Mouse (Mus musculus) kidney, postnatal 0 days (tissue): ENCODE results near the gene Pkib. TPM values are rescaled to one million over a fixed set of nuclear protein-coding genes. Genes with fewer than 3 reads are reported as not detected.

Source experiments
- ATAC-seq: fragments of 200-750 bp; cut with Nextera tagmentation; replicated peaks from 2 replicates; pipeline ENCODE4 v1.8.0; 2017; ENCODE audit warnings: low read depth, moderate number of reproducible peaks, moderate TSS enrichment, moderate library complexity; ENCODE audit not compliant: low FRiP score
- DNase-seq: peaks from one replicate; pipeline ENCODE4 v3.0.0-alpha.2; 2016; ENCODE audit warnings: low spot score
- H3K27ac ChIP-seq: fragments of 300-500 bp; sonication (generic); 2 replicates; pipeline ENCODE4 v1.5.1; 2014; ENCODE audit warnings: mild to moderate bottlenecking
- H3K27me3 ChIP-seq: fragments of 300-500 bp; sonication (generic); 2 replicates; pipeline ENCODE4 v1.6.1; 2014; ENCODE audit warnings: low read length, mixed read lengths; ENCODE audit not compliant: insufficient read depth
- H3K36me3 ChIP-seq: fragments of 300-500 bp; sonication (generic); 2 replicates; pipeline ENCODE4 v1.6.1; 2014; ENCODE audit warnings: low read length, mixed read lengths; ENCODE audit not compliant: insufficient read depth
- H3K4me1 ChIP-seq: fragments of 300-500 bp; sonication (generic); replicated peaks from 2 replicates; pipeline ENCODE4 v1.6.1; 2014; ENCODE audit warnings: antibody characterized with exemption, low read length, mixed read lengths; ENCODE audit not compliant: insufficient read depth
- H3K4me2 ChIP-seq: fragments of 300-500 bp; sonication (generic); 2 replicates; pipeline ENCODE4 v1.6.1; 2014; ENCODE audit warnings: mild to moderate bottlenecking, low read length, moderate library complexity, mixed read lengths
- H3K4me3 ChIP-seq: fragments of 300-500 bp; sonication (generic); replicated peaks from 2 replicates; pipeline ENCODE4 v1.5.1; 2014; ENCODE audit warnings: low read depth, low read length
- H3K9ac ChIP-seq: fragments of 300-500 bp; sonication (generic); 2 replicates; pipeline ENCODE4 v1.6.1; 2014; ENCODE audit warnings: low read depth, low read length
- H3K9me3 ChIP-seq: fragments of 300-500 bp; sonication (generic); replicated peaks from 2 replicates; pipeline ENCODE4 v1.6.1; 2016; ENCODE audit warnings: low read length, inconsistent platforms, mixed read lengths
- CTCF ChIP-seq: IDR thresholded peaks from 2 replicates; pipeline ENCODE4 v1.5.1; 2016; ENCODE audit warnings: antibody characterized with exemption, low read depth, mild to moderate bottlenecking, moderate library complexity
- WGBS: fragments of 180-500 bp; shearing (Covaris S2); extraction: QIAGEN DNeasy Blood & Tissue Kit; methylation state at CpG from one replicate; pipeline ENCODE4 v1.1.7; 2014; 5-methylcytosine and 5-hydroxymethylcytosine counted together
- polyA plus RNA-seq: library from polyadenylated mRNA; unstranded; fragments of >200 nt; fragmentation: Nextera tagmentation; extraction: Ambion mirVana; gene quantifications from 2 replicates; pipeline ENCODE4 v1.2.1, GENCODE M21; 2015

The Pkib gene
- polyA plus RNA-seq, 1 experiment from 2014 or later, result 5.6 TPM

GRCm38 (mm10) chr10:57760694-57761093 is 128.9 kb downstream of the Pkib start:
- Histone ChIP-seq H3K4me2 (no peak overlapping the region), H3K9ac (no peak overlapping the region), H3K9me3 (no peaks in the 10 kb centered on the region), H3K36me3 (no peaks in the 10 kb centered on the region), H3K27ac (no peak overlapping the region), H3K4me3 (no peak overlapping the region), H3K27me3 (no peaks in the 10 kb centered on the region), H3K4me1 (no peaks in the 10 kb centered on the region)
- DNase-seq (no peak), ATAC-seq (no peak)
- TF ChIP-seq CTCF, result no peak
- 74% methylated on average over 3 of the region's 3 CpGs for WGBS

- Histone ChIP-seq H3K4me1 (no peaks in the 10 kb centered on the region), H3K27ac (no peak overlapping the region), H3K36me3 (no peaks in the 10 kb centered on the region), H3K9ac (no peak overlapping the region), H3K4me2 (no peak overlapping the region), H3K4me3 (no peak overlapping the region), H3K9me3 (no peaks in the 10 kb centered on the region), H3K27me3 (no peaks in the 10 kb centered on the region)
- ATAC-seq (no peak), DNase-seq (no peak)
- WGBS, result 24% methylated on average over 1 of the region's 1 CpGs
- TF ChIP-seq CTCF, result no peak
Observed at GRCm38 (mm10) chr10:57763044-57763443, 131.3 kb downstream of the Pkib start.

GRCm38 (mm10) chr10:57783289-57784130 is 151.7 kb downstream of the Pkib start:
- WGBS, result 40% methylated on average over 12 of the region's 13 CpGs
- Histone ChIP-seq H3K4me1 (no peaks in the 10 kb centered on the region; the same call in 1 of the 2 replicates), H3K4me2 (no peak overlapping the region), H3K27me3 (no peaks in the 10 kb centered on the region), H3K4me3 (no peak overlapping the region), H3K9ac (no peak overlapping the region), H3K36me3 (no peaks in the 10 kb centered on the region), H3K9me3 (no peaks in the 10 kb centered on the region), H3K27ac (no peak overlapping the region)
- ATAC-seq (no peak), DNase-seq (no peak)
- TF ChIP-seq CTCF, result no peak

GRCm38 (mm10) chr10:57784131-57784875 is 152.5 kb downstream of the Pkib start:
- Histone ChIP-seq H3K27ac (no peak overlapping the region), H3K9me3 (no peaks in the 10 kb centered on the region), H3K36me3 (no peaks in the 10 kb centered on the region), H3K27me3 (no peaks in the 10 kb centered on the region), H3K4me1 (no peaks in the 10 kb centered on the region; the same call in 1 of the 2 replicates), H3K4me3 (no peak overlapping the region), H3K9ac (no peak overlapping the region), H3K4me2 (peak overlapping the region; percentile 27)
- peak; percentile 76 for DNase-seq
- peak; percentile 73 for ATAC-seq
- no peak for TF ChIP-seq CTCF
- WGBS, result 16% methylated on average over 7 of the region's 7 CpGs

- WGBS, result 27% methylated on average over 7 of the region's 7 CpGs
- no peak within 1 kb of the TSS for H3K27ac ChIP-seq
Observed at GRCm38 (mm10) chr10:57784876-57785150, 153.0 kb downstream of the Pkib start, which contains the start of gene Fabp7. TSS of gene Fabp7 (plus strand) at chr10:57784881.

GRCm38 (mm10) chr10:57785552-57785951 is 153.8 kb downstream of the Pkib start:
- H3K27ac ChIP-seq, result no peak overlapping the region
- 71% methylated on average over 2 of the region's 2 CpGs for WGBS

More at GRCm38 (mm10) chr10:57784876-57785150, 153.0 kb downstream of the Pkib start, which contains the start of gene Fabp7:
- Histone ChIP-seq H3K27me3 (no peaks in the 10 kb centered on the region), H3K4me2 (peak within 1 kb of the TSS; percentile 27), H3K36me3 (no peaks in the 10 kb centered on the region), H3K4me3 (no peak within 1 kb of the TSS), H3K9me3 (no peaks in the 10 kb centered on the region), H3K9ac (no peak within 1 kb of the TSS), H3K4me1 (no peaks in the 10 kb centered on the region; the same call in 1 of the 2 replicates)
- ATAC-seq (no peak), DNase-seq (no peak)
- TF ChIP-seq CTCF, result no peak

More at GRCm38 (mm10) chr10:57785552-57785951, 153.8 kb downstream of the Pkib start:
- Histone ChIP-seq H3K4me2 (no peak overlapping the region), H3K9ac (no peak overlapping the region), H3K4me3 (no peak overlapping the region), H3K27me3 (no peaks in the 10 kb centered on the region), H3K36me3 (no peaks in the 10 kb centered on the region), H3K9me3 (no peaks in the 10 kb centered on the region), H3K4me1 (no peaks in the 10 kb centered on the region; the same call in 1 of the 2 replicates)
- no peak for TF ChIP-seq CTCF
- DNase-seq (no peak), ATAC-seq (no peak)

Other genes starting within 250 kb of the Pkib start
- gene Hsf2, start 145.6 kb upstream of the Pkib start, polyA plus RNA-seq, result 26.2 and 27.8 TPM in 2 replicates
- gene Serinc1, start 99.5 kb upstream of the Pkib start, polyA plus RNA-seq, result 148 and 155 TPM in 2 replicates
- 5.1 and 6.4 TPM in 2 replicates for gene Fabp7, start 152.9 kb downstream of the Pkib start, polyA plus RNA-seq
- 77.2 and 79.9 TPM in 2 replicates for gene Smpdl3a, start 162.4 kb downstream of the Pkib start, polyA plus RNA-seq